Mouse (Mus musculus) small intestine, adult 2 months (tissue): ENCODE measurements around the gene Ephb1. TPM values are rescaled to one million over a fixed set of nuclear protein-coding genes. Genes with fewer than 3 reads are reported as not detected.

Source experiments
- H3K27ac ChIP-seq: fragments of 200-500 bp; 2 replicates; pipeline ENCODE4 v1.5.1; 2012; ENCODE audit warnings: low read depth, low read length, control low read depth, inconsistent platforms; ENCODE audit not compliant: insufficient read depth
- H3K27me3 ChIP-seq: fragments of 200-500 bp; 2 replicates; pipeline ENCODE4 v1.6.1; 2012; ENCODE audit warnings: mild to moderate bottlenecking, moderate library complexity, low read length, inconsistent platforms; ENCODE audit not compliant: control insufficient read depth, insufficient read depth
- H3K36me3 ChIP-seq: fragments of 200-500 bp; 2 replicates; pipeline ENCODE4 v1.6.1; 2012; ENCODE audit warnings: mild to moderate bottlenecking, low read length, control low read depth, inconsistent platforms; ENCODE audit not compliant: control insufficient read depth, insufficient read depth
- H3K4me1 ChIP-seq: fragments of 200-500 bp; 2 replicates; pipeline ENCODE4 v1.6.1; 2012; ENCODE audit warnings: low read length, inconsistent platforms, mixed read lengths; ENCODE audit not compliant: control insufficient read depth, insufficient read depth, insufficient read length
- H3K4me3 ChIP-seq: fragments of 200-500 bp; 2 replicates; pipeline ENCODE4 v1.5.1; 2012; ENCODE audit warnings: low read depth, mild to moderate bottlenecking, control low read depth, inconsistent platforms, low read length, moderate library complexity
- CTCF ChIP-seq: fragments of 200-500 bp; IDR thresholded peaks from 2 replicates; pipeline ENCODE4 v1.5.1; 2012; ENCODE audit warnings: low read depth, mild to moderate bottlenecking, control low read depth, inconsistent platforms, low read length, moderate library complexity, mixed read lengths; ENCODE audit not compliant: insufficient replicate concordance, insufficient read length; ENCODE audit errors: extremely low read depth
- POLR2A ChIP-seq: fragments of 200-500 bp; IDR thresholded peaks from 2 replicates; pipeline ENCODE4 v1.6.1; 2012; ENCODE audit warnings: low read depth, mild to moderate bottlenecking, control low read depth, inconsistent platforms, low read length, moderate library complexity
- WGBS: fragments of 180-500 bp; shearing (Covaris S2); methylation state at CpG from one replicate; pipeline ENCODE4 v1.1.7; 2018; 5-methylcytosine and 5-hydroxymethylcytosine counted together
- polyA plus RNA-seq: library from polyadenylated mRNA; depleted of rRNA; stranded (reverse); fragments of >200 nt; gene quantifications from 2 replicates; pipeline ENCODE4 v1.2.3, GENCODE M21; 2012

Ephb1 gene
- polyA plus RNA-seq, 1 experiment, result 1.0 TPM

DNA sequence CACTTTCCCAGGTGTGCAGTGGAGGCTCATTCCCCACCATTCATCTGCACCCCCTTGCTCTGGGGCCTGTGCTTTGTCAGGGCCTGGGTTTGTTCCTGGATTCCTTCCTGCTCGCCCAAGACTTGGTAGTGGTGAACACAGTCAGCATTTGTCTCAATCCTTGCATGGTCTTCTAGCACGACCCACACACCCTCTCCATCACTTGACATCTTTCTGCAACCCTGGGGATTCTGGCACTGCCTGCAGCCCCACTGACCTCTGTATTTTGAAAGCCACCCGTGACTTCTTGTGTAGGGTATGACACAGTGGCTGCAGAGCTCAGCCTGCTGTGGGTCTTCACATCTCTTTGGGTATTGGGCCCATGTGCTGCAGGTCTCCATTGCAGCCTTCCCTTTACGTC is 435.7 kb downstream of the Ephb1 start:
- no peak for TF ChIP-seq POLR2A
- no peak for TF ChIP-seq CTCF
- no peaks in the 10 kb centered on the region for H3K27me3 ChIP-seq
- H3K27ac ChIP-seq, result no peak overlapping the region
- no peak overlapping the region for H3K4me3 ChIP-seq
- no peaks in the 10 kb centered on the region for H3K36me3 ChIP-seq
- H3K4me1 ChIP-seq, result no peaks in the 10 kb centered on the region
- WGBS, result 69% methylated on average over 4 of the region's 4 CpGs

- Histone ChIP-seq H3K4me3 (no peak overlapping the region), H3K4me1 (no peaks in the 10 kb centered on the region), H3K27me3 (no peaks in the 10 kb centered on the region), H3K27ac (no peak overlapping the region), H3K36me3 (no peaks in the 10 kb centered on the region)
- 76% methylated on average over 2 of the region's 2 CpGs for WGBS
- TF ChIP-seq CTCF (no peak), POLR2A (no peak)
Observed at GRCm38 (mm10) chr9:101915082-101915481, 439.4 kb downstream of the Ephb1 start.

DNA sequence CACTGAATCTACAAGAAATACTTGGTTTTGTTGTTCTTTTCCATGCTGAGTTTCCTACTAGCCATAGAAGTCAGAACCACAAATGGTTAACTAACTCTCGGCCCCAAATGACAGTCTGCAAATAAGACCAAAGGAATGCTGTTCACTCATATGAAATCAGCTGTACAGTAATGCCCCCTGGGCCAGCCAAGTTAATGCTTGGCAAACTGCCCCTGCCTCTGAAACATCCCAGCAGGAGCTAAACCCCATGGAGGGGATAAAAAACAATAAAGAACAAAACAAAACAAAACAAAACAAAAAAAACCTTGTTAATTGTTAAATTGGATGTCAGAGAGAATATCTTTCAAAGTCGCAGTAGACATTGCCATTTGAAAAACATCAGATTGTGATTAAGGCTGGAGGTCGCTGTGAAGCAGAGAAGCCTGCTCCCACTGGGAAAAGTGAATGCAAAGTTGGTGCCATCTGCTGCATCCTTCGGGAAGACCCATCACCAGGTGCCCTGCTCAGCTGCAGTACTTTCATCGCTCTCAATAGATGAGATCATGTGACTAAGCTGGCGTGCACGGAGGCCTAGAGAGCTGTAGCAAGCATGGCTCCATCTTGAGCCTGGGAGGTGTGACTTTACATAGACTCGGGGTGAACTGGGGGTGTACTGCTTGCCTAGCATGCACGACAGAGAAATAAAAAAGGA is 443.2 kb downstream of the Ephb1 start:
- H3K27ac ChIP-seq, result no peak overlapping the region
- H3K4me3 ChIP-seq, result no peak overlapping the region
- TF ChIP-seq CTCF (no peak), POLR2A (no peak)
- WGBS, result 61% methylated on average over 9 of the region's 9 CpGs
- no peaks in the 10 kb centered on the region for H3K36me3 ChIP-seq
- H3K4me1 ChIP-seq, result no peaks in the 10 kb centered on the region
- H3K27me3 ChIP-seq, result no peaks in the 10 kb centered on the region

DNA sequence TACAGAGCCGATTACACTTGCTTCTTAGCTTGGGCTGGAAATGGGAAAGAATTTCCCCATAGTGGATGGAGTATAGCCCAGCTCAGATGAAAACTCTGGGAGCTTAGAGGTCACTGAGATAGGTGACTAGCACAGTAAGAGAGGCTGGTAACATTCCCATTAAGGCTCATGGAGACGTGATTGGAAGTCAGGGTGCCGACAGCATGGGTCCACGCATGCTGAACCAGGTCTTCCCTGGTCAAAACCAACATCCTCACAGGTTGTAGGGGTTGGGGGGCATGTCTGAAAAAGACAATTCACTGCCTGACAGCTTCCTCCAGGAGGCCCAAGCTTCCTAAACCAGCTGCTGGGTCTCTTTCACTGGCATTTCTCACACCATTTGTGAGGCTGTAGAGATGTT is 445.0 kb downstream of the Ephb1 start:
- Histone ChIP-seq H3K27me3 (no peaks in the 10 kb centered on the region), H3K4me1 (no peaks in the 10 kb centered on the region), H3K36me3 (no peaks in the 10 kb centered on the region), H3K4me3 (no peak overlapping the region), H3K27ac (no peak overlapping the region)
- TF ChIP-seq POLR2A (no peak), CTCF (no peak)
- 84% methylated on average over 4 of the region's 4 CpGs for WGBS

DNA sequence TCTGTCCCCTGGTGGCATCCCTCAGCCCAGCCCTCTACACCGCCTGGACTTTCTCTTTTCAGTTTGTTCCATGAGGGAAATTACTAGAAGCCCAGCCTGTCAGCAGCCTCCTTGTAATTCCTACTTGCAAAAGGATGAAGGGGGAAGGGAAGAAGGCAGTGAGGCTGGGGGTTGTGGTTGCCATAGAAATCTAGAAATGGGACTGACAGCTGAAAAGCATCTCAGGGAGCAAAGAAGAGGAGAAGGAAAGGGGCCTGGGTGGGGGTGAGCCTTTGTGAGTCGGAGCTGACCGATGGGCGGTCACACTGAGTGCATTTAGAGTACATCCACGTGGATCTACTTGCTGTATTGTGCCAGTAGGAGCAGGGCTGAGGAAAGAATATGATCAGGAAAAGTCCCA is 445.6 kb downstream of the Ephb1 start:
- H3K27ac ChIP-seq, result no peak overlapping the region
- 61% methylated on average over 5 of the region's 5 CpGs for WGBS
- no peaks in the 10 kb centered on the region for H3K27me3 ChIP-seq
- no peaks in the 10 kb centered on the region for H3K4me1 ChIP-seq
- no peak overlapping the region for H3K4me3 ChIP-seq
- TF ChIP-seq CTCF (no peak), POLR2A (no peak)
- H3K36me3 ChIP-seq, result no peaks in the 10 kb centered on the region

GRCm38 (mm10) chr9:101907747-101908255 is 446.7 kb downstream of the Ephb1 start:
- Histone ChIP-seq H3K4me3 (no peak overlapping the region), H3K27me3 (no peaks in the 10 kb centered on the region), H3K4me1 (no peaks in the 10 kb centered on the region), H3K36me3 (no peaks in the 10 kb centered on the region), H3K27ac (no peak overlapping the region)
- TF ChIP-seq CTCF (no peak), POLR2A (no peak)
- 60% methylated on average over 6 of the region's 6 CpGs for WGBS

DNA sequence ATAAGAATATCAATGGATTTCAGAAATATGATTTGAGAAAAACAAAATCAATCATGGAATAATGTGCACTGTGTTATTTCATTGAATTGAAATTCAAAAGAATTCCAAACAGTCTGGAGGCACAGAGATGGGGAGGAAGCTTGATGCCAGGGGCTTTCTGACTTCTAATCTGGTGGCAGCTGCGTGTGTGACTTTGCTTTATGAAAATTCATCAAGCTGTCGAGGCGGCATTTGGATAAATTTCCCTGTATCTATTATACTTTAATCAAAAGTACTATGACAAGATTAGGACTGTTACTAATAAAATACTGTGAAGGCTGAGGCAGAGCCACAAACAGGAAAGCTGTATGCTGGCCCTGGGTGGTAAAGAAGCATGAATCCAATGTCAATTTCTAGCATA is 451.1 kb downstream of the Ephb1 start:
- Histone ChIP-seq H3K27me3 (no peaks in the 10 kb centered on the region), H3K36me3 (no peaks in the 10 kb centered on the region), H3K4me1 (no peaks in the 10 kb centered on the region), H3K27ac (no peak overlapping the region), H3K4me3 (no peak overlapping the region)
- 90% methylated on average over 3 of the region's 3 CpGs for WGBS
- TF ChIP-seq CTCF (no peak), POLR2A (no peak)

DNA sequence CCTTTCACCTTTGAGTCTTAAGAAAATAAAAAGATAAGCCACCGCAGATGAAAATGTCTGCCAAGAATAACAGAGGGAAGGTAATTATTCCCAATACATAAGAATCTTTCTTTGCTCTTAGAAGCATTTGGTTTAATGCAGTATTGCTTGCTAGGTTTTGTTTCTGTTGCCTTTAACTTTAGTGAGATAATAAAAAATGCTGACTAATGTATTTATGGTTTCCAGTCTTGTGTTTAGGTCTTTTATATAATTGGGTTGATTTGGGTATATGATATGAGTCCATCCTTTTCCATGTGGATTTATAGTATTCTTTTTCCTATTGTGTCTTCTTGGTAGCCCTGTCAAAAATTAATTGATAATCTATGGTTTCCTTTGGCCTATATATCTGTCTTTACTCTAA is 456.6 kb downstream of the Ephb1 start:
- 66% methylated on average over 1 of the region's 1 CpGs for WGBS
- TF ChIP-seq POLR2A, result no peak
- TF ChIP-seq CTCF, result no peak

More for the DNA sequence above, 456.6 kb downstream of the Ephb1 start:
- no peak overlapping the region for H3K27ac ChIP-seq
- no peaks in the 10 kb centered on the region for H3K36me3 ChIP-seq
- no peaks in the 10 kb centered on the region for H3K27me3 ChIP-seq
- no peaks in the 10 kb centered on the region for H3K4me1 ChIP-seq
- no peak overlapping the region for H3K4me3 ChIP-seq
